Mouse (Mus musculus): ENCODE measurements around the gene Parp6.

DNA sequence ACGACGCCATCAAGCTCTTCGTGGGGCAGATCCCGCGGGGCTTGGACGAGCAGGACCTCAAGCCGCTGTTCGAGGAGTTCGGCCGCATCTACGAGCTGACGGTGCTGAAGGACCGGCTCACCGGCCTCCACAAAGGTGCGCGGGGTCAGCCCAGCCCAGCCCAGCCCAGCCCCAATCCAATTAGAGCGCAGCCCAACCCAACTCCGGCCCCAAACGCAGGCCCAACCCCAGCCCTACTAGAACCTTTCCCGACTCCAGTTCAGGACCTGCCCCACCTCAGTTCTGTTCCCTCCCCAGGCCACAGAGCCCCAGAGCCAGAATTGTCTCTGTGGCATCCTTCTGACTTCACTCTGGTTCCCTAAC lies 38.6 kb upstream of the Parp6 start:
- TF ChIP-seq POLR2A (IDR thresholded peaks at IDR 0.05; ENCODE audit: control insufficient read depth, low read depth, low read length) (0 out of 2 replicates have a peak, but pooled peaks have one; percentile 6), CTCF (IDR thresholded peaks at IDR 0.05; ENCODE audit: control insufficient read depth, insufficient read depth, insufficient replicate concordance, low read depth, low read length) (no peak)
